Mouse (Mus musculus): ENCODE data around the gene Fam83f.
"Not testable (repeated sequence)": the region's sequence is repeated elsewhere in the genome, so short reads cannot be mapped to it uniquely, and the experiment has no call there.

The Fam83f gene

DNA sequence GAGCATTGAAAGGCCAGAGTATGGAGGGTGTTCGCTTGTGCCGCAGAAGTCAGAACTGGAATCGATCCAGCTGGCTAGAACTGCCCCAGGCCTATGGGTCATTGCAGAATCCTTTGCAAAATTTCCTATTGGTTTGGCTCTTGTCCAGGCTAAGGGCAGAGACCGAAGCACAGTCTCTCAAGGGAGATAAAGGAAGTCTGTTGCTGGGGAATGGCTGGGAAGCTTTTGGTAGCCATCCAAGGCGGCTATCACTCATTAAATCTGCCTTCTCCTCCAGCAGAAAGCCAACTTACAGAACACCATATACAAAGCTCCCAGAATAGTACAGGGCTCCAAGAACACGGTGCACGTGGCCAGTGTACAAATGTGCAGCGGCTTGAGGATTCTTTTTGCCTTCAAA is 35.4 kb downstream of the Fam83f start:
- DNase-seq, result peak; percentile 74

DNA sequence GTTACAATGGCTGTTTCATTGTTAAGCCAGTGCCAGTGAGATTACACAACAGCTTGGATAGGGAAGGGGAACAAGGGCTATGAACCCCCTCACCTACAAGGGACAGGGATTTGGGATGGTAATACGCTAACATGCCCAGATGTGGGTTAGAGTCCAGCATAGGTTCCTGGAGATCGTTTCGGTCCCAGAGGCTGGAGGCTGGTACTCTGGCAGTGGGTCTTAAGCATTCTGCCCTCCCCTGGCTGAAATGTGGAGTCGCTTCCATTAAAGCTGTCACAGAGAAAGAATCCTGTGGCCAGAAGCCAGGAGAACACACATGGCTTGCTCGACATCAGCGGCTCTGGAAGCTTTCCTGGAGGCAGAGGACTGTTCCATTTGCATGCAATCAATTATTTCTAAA is 37.9 kb downstream of the Fam83f start:
- DNase-seq, result peak; percentile 84 to 90

DNA sequence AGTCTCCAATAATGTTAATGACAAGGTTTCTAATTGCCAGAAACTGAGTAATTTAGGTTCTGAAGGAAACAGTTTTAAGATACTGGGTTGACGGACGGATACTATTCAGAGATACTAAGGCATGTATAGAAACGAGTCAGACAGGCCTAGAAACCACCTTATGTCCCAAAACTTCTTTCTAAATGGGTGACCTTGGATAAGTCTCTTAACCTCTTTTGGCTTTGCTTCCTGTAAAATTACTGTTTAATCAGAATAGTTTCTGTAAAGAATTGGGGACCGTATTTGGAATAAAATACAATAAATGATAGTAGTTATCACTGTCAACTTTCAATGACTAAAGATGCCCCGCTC is 38.6 kb downstream of the Fam83f start:
- no peak for DNase-seq

DNA sequence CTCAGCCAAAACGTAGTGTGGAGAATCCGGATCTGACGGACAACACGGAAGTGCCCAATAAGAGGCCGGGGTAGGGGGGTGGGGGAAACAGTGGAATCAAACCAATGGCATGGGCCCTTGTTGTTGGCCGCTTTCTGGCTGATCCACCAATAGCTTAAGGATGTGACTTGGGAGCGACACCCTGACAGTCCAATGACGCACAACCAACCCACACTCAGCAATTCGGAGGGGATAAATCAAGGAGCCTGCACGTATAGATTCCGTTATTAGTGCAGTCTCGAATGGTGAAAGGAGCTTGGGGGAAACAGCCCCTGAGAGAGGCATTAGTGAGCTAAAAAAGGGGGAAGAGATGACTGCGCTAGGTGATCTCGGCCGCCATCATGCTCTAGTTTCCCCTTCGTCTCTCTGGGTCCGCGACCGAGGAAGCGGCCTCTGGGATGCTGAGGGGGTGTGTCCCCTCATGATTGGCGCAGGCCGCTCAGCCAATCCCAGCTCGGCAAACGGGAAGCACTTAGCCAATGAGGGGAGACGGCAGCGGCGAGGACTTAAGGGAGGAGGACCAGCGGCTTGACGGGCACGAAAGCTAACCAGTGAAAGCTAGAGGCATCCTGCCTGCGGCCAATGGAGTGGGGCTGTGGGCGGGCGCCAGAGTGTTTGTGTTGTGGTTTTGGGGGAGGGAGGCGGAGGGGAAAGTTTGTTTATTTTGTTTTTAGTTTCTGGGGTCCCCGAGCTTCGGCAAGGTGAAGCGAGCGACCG is 39.1 kb downstream of the Fam83f start, which contains the start of gene Tnrc6b:
Gene Tnrc6b (plus strand): TSS at position 706 of the 756 bp plus-strand sequence.
- DNase-seq, result peak; percentile 99

DNA sequence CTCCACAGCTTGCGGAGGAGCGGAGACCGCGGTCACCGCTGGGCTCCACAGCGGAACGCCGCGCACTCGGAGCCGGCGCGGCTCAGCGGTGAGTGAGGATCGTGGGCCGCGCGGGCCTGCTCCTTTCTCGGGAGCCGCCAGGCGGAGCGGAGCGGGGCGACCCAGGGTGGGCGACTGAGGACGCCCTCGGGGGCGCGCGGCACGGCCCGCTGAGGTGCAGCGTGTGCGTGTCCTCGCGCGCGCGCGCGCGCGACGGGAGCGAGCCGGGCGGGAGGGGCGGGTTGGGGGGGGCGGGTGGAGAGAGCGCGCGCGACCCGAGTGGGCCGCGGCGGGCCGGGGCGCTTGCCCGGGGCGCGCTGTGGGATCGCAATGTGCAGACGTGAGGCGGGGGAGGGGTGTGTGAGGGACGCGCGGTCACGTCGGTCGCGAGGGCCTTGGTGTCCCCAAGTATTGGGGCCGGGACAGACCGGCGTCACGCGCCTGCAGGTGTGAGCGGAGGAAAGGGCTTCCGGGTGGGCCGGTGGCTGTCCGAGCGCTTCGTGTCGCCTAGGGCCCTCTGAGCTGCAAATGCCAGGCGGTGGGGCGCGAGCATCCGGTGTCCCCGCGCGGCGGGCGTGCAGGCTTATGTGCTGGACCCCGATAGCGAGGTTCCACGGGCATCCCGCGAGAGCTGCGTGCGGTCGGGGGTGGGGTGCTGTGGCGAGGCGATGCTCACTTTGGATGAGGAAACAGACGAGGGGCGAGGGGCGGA is 39.9 kb downstream of the Fam83f start:
- DNase-seq, result peak; percentile 74 to 83

DNA sequence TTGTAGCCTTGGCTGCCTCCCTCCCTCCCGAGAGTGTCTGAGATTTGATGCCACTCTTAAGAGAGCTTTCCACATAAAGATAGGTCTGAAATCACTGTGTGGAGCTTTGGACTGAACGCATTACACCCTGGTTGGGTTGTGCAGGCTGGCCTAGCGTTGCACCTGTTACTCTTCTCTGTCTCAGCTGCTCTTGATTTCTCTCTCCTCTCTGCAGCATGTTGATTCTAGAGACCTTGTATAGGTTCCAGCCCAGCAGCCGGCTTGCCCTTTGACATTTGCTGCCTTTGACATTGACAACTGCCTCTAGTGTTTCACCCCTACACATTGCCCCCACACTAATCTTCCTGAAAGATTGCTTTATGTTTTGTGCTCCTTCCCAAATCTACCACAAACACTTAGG is 42.7 kb downstream of the Fam83f start:
- no peak for DNase-seq

DNA sequence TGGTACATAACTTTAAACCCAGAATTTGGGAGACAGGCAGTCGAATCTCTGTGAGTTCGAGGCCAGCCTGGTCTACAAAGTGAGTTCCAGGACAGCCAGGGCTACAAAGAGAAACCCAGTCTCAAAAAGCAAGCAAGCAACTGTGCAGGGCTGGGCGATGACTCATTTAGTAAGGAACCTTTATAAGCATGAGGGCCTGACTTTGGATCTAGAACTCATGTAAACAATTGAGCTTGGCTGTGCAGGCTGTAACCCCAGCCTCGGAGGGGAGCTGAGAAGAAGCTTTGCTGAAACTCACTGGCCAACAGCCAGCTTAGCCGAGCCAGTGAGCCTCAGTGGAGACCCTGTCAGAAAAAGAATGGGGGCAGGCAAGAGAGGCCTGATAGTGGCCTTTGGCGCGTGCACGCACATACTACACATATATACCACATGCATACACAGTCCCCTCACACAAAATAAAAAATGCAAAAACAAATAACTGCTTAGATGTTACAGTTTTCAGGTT is 45.0 kb downstream of the Fam83f start:
- peak in 1 of 2 experiments; percentile 16 for DNase-seq

DNA sequence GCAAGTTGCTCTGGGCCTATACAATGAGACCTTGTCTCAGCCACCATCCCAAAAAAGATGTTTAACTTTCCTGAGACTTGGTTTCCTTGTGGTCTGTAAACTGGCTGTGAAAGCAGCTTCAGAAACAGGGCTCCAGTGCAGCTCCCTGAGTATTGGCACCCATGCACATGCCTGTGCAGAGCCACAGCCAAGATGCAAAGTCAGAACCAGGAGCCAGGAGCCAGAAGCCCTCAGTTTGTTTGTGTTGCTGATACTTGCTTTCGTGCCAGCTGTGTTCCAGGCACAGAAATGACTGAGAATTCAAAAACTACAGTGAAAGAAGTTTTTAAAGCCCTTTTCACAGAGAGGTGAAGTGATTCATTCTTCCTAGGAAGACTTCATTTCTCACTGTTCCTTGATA is 45.8 kb downstream of the Fam83f start:
- DNase-seq, result no peak

DNA sequence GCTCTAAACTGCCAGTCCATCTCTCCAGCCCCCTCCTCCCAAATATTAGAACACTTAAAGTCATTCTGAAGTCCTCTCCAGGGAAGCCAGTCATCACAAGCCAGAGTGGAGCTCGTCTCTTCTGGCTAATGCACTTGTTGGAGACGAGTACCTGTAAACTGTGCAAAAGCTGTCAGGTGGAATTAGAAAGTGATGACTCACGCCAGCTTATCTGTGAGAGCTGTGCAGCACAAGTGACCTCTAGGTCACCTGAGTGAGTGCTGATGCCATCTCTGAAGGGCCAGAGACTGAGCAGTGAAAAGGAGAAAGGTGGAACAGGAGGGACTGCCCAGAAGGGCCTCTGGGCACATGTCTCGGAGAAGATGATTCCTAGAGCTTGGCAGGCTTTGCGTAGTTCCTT is 48.6 kb downstream of the Fam83f start:
- DNase-seq, result no peak

DNA sequence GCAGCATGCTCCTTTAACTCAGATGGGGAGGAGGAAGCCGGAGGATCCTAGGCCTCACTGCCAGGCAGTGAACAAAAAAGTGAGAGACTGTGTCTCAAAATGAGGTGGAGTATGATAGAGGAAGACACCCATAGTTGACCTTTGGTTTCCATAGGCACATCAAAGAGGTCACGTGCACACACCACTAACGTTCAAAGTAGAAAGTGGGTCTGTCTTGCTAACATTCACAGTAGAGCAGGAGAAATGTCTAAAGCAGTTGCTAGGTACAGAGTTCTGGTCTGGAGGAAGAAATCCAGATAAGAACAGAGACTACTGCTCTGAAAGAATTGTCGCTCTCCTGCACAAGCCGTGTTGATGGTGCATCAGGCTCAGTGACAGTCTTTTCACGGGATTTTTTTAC is 50.2 kb downstream of the Fam83f start:
- DNase-seq, result no peak

DNA sequence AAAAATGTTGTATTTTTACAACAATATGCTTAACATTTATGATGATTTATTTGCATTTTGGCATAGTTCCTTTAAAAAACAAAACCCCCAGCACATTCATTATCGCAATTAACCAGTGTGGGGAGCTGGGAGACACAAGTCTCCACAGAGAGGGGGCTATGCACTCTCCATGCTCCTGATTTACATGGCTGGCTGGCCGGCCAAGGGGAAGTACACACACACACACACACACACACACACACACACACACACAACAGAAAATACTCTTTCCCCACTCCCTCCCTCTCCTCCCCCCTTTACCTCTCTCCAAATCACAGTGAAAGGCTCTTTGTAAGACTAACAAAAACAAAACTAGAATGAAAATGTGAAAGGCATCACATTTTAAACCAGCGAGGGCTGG is 50.7 kb downstream of the Fam83f start:
- no peak for DNase-seq

DNA sequence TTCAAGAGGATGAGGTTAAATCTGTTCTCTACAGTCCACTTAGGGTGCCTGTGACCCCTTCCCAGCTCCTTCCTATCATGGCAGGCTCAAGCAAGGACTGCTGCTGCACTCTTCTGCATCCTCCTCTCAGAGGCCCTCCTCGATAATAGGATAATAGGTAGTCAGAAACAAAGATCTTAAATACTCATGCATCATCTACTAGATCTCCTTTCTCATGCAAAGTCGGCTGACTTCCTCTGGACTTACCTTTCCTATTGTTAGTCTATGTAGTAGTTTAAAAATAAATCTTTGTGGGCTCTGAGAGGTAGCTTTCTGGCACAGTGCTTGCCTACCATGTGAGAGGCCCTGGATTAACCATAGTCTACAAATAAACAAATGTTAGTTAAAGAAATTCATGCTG is 57.8 kb downstream of the Fam83f start:
- DNase-seq, result no peak

DNA sequence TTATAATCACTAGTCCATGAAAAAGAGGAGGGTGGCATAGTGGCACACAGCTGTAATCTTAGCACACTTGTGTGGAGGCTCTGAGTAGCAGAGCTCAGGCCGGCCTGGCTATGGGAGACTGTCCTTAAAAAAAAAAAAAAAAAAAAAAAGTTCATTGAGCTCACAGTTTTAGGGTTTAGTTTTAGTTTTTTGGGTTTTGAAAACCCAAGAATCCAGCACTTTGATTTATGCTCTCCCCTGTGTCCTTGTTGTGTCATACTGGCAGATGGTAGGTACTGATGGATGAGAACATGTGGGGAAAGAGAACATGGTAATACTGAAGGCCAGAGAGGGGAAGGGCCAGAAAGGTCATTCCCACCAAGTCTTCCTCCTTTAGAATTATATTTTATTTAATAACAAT is 59.4 kb downstream of the Fam83f start:
- no peak for DNase-seq

DNA sequence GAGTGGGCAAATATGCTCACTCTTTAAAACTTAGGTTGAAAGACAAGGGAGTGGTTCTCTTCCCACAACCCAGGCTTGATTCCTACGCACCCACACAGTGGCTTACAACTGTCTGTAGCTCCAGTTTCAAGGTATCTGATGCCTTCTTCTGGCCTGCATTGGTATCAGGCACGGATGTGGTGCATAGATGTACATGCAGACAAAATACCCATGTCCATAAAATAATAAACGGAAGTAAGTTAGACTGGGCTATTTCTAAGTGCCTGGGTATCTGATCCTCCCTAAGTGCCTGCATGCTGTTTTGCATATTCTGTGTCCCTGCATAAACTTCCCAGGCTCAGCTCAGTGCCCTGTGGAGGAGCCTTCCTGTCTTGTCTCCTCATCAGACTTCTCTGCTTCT is 59.9 kb downstream of the Fam83f start:
- DNase-seq, result no peak

DNA sequence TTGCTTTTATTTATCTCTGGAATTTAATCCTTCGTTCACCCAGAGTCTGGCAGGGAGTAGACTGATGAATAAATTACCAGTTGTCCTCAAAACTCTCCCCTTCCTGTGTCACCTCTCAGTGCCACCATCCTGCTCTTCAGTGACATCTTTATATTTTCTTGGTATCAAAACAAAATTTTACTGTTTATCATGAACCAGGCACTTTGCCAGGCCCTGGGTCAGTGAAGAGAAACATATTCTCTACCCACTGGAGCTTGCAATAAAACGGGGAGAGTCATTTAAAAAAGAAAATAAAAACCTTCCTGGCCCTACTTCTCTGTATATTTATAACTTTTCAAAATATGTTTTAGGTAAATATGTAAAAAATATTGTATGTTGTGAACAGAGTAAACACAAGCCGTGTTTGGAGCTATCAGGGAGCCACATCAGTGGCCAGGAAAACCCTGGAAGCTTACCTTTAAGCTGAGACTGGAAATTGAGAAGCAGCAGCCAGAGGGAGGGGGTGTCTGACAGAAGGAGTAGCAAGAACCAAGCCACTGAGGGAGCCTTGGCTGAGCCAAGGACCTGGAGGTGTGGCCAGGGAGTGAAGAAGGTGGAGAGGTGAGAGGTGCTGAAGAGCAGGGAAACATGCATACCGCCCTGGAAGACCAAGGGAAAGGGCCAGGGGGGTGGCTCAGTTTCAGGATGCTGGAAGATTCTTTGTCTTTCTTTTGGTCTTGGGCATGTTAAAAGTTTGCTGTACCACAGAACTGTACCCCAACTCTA is 60.8 kb downstream of the Fam83f start:
- DNase-seq, result peak; percentile 27 to 30

DNA sequence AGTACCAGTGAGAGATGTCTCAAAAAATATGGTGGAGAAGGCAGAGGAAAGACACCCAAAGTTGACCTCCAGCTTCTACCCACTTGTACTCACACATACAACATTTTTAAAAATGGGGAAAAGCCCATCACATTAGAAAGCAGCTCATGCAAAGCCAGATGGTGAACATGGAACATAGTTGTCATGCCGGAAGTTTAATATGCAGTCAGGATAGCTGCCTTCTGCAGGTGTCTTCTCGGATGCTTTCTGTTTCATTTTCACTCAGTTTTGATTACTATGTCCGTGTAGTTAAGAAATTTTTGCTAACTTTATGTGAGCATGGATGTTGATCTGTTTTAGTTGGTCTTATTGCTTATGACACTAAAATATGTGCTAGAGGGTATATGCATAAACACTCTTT is 63.7 kb downstream of the Fam83f start:
- no peak for DNase-seq

DNA sequence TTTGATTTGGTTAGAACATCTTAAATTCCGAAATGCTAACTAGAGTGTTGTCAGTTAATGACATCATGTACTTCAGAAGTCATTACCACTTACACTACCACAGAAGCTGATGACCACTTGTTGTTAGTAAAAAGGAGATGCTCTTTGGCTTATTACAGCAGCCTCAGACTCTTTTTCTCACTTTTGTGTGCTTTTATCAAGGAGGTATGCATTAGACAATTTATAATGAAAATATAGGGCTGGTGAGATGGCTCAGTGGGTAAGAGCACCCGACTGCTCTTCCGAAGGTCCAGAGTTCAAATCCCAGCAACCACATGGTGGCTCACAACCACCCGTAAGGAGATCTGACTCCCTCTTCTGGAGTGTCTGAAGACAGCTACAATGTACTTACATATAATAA is 64.1 kb downstream of the Fam83f start:
- DNase-seq, result not testable (repeated sequence)

DNA sequence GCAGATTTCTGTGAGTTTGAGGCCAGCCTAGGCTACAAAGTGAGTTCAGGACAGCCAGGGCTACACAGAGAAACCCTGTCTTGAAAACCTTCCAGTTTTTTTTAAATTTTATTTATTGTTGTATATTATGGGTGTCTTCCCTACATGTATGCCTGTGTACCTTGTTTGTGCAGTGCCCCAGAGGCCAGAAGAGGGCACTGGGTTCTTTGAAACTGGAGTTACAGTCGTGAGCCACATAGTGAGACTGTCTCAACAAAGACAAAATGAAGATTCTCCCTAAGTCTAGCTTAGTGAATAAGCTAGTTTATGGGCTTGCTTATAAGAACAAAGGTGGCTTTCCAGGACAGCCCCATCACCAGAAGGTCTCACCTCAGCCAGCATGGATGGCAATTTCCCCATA is 64.9 kb downstream of the Fam83f start:
- no peak for DNase-seq

DNA sequence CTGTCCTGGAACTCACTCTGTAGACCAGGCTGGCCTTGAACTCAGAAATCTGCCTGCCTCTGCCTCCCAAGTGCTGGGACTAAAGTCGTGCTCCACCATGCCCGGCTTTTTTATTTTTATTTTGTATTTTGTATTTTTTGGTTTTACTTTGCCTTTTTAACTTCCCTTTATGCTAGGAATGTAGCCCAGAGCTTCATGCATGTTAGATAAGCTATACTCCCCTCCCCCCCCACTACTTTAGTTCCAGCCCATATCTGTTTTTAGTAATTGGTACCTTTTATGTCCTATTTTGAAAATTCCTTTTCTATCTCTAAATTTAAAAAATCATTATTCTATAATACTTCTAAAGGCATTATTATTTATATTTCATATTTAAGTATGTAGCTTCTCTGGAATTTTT is 66.6 kb downstream of the Fam83f start:
- no peak for DNase-seq

DNA sequence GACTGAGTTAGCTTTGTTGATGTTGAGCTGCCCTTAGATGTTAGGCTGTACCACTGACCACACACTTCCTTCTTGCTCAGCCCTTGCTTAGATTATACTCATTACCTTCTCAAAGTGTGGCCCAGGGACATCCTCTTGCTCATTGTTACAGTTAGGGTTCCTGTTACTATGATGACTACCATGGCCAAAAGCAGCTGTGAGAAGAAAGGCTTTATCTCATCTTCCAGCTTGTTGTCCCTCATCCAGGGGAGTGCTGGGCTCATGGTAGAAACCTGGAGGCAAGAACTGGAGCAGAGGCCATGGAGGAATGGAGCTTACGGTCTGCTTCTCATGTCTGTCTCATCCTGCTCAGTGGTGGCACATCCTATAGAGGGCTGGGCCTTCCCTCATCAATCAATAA is 68.3 kb downstream of the Fam83f start:
- no peak for DNase-seq

DNA sequence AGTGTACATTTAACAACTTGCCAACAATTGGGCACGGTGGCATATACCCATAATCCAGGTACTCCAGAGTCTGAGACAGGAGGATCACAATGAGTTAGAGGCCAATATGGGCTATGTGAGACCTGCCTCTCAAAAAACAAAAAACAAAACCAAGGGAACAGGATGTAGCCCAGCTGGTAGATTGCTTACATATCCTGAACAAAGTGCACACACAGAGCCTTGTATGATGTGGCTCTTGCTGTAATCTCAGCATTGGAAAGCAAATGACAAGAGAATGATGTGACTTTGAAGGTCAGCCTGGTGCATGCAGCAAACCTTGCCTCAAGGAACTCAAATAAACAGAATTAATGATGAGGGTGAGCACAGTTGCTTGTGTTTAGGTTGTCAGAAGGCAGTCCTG is 70.2 kb downstream of the Fam83f start:
- no peak for DNase-seq

DNA sequence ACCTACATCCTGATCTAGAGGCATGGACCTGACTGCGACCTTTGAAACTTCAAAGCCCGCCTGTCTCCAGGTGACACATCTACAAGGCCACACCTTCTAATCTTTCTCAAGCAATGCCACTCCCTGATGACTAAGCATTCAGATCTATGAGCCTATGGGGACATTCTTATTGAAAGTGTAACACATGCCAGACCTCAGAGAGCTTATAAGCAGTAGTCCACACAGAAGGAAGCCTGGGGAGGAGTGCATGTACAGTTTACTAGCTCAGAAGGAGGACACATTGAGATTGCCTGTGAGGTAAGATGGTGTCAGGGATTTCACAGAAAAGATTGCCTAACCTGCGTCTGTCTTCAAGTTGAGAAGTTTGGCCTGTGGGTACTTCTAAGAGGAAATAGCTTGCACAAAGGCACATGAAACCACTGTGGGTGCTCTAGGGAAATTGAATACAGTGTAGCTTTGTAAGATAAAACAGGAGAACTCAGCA is 71.4 kb downstream of the Fam83f start:
- no peak for DNase-seq

DNA sequence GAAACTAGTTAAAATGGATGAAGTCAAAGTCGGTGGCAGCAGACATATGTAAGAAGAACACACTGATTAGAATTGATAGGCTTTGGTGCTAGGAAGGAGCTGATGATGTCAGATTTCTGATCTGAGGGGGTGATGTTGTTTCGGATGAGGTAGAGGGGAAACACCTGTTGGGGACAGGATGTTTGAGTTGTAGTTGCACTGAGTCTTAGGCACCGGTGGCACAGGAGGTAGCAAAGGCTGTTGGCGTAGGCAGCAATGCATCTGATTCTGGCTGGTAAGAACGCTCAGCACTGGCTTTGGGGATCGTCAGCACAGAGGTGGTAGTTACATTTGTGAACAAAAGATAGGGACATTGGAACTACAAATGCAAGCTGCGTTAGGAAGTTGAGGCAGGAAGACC is 72.0 kb downstream of the Fam83f start:
- no peak for DNase-seq
